Mouse (Mus musculus): ENCODE results near the gene Hoxd4. TPM values are rescaled to one million over a fixed set of nuclear protein-coding genes. Genes with fewer than 3 reads are reported as not detected.

Gene Hoxd4
- total RNA-seq, 4 experiments from 2014 or later = 1.1 to 1.9 (median 1.5) TPM

- no peak for DNase-seq (ENCODE audit: low spot score in 2 of 2)
Measured at GRCm38 (mm10) chr2:74740311-74741091, 28.8 kb downstream of the Hoxd4 start.

DNA sequence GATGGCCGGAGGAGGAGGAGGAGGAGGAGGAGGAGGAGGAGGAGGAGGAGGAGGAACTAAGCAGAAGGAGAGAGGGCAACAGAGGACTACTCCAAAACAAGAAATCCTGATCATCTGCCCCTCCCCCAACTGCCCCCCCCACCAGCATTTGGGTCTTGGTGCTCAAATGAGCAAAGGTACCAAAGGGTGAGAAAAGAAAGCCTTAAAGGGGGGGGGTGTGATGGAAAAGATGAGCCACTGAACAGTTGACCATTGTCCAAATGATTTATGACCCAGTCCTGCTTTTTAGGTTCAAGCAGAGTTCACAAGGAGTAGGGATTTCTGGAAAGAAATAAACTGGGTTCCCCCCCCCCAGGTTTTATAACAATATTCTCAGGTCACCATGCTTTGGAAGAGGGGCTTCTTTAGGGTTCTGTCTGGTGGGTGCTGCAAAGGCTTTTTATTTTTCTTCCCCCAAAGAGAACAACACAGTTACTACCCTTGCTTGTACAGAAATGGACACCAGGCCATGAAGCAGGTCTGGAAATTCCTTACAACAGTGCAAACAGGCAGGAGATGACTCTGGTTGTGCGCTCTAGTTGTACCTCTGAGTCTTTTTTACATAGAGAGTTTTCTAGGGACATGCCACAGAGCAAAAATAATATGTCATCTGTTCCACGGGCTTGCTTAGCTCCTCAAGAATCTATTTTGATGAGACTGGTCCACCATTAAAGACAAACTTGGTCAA lies 29.7 kb downstream of the Hoxd4 start:
- DNase-seq (ENCODE audit: low spot score in 2 of 2) = no peak

DNA sequence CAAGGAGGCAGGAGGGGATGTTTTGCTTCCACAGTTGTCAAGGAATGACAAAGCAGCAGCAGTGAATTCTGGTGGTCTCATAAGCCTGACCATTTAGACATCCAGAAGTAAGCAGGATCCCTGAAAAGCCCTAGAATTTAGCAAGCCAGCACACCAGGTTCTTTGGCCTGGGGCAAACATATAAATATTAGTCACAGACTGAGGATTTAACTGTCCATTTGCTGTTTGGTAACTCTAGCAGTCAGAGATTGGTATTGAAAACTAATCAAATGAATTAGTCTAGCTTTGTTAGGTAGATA lies 30.2 kb downstream of the Hoxd4 start:
- DNase-seq (ENCODE audit: low spot score in 2 of 2) = no peak

DNA sequence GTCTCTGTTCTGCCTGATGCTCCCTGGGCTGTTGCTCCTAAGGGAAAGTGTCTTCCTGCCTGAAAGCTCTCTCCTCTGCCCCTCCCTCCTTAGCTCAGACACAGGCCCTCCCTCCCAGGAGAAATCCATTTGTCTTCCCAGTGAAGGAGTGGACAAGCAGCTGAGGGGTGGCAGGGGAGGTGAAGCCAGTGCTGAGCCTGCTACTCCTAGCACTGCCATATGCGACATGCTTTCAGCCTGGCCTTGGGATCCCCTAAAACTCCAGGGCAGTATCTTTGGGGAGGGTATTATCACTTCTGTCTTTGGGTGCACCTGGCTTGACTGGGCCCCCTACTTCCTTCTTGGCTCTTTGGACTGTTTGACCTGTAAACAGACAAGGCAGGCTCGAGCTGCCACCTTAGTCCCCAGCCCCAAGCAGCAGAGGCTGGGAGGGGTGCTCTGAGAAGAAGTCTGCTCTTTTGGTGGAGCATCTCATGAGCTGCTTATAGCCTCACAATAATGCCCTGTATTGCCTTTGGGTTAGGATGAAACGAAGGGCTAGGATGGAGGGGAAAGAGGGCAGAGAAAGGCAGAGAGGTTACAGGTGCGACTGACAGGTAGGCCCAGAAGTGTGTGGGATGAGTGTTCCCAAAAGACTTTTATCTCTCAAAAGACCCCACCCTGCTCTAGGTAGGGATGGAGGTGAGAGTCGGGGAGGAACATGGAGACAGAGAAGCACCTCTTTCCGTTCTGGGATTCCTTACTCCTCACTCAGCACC lies 34.0 kb downstream of the Hoxd4 start:
- no peak for DNase-seq (ENCODE audit: low spot score in 2 of 2)

GRCm38 (mm10) chr2:74746298-74746921 lies 34.7 kb downstream of the Hoxd4 start:
- DNase-seq (ENCODE audit: low spot score in 2 of 2) = no peak

- no peak for DNase-seq (ENCODE audit: low spot score in 2 of 2)
Measured at GRCm38 (mm10) chr2:74747006-74747405, 35.3 kb downstream of the Hoxd4 start.

GRCm38 (mm10) chr2:74747661-74748141 lies 36.0 kb downstream of the Hoxd4 start:
- no peak for DNase-seq (ENCODE audit: low spot score in 2 of 2)

DNA sequence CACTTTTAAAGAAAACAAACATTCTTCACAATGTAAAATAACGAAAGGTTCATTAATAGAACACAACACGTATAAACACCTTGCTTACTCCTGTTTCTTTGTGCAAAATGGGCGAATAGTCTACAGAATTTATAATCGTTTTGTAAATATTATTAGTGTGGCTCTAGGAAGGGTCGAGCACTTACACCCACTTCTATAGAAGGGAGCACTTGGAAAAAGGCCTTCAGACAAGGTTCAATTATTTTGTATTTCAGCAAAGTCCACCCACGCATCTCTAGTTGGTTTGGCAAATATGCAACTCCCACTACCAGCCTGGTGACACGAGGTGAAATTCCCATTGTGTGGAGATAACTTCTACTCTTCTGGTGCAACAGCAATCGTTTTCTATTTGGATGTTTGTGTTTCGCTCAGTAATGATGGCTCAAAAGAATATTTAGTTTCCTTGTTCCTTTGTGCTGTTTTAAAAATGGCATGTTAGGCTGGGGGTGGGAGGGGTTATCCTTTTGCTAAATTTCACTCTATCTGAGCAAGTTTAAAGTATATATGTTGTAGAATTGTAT lies 36.8 kb downstream of the Hoxd4 start:
- DNase-seq (ENCODE audit: low spot score in 2 of 2) = no peak

DNA sequence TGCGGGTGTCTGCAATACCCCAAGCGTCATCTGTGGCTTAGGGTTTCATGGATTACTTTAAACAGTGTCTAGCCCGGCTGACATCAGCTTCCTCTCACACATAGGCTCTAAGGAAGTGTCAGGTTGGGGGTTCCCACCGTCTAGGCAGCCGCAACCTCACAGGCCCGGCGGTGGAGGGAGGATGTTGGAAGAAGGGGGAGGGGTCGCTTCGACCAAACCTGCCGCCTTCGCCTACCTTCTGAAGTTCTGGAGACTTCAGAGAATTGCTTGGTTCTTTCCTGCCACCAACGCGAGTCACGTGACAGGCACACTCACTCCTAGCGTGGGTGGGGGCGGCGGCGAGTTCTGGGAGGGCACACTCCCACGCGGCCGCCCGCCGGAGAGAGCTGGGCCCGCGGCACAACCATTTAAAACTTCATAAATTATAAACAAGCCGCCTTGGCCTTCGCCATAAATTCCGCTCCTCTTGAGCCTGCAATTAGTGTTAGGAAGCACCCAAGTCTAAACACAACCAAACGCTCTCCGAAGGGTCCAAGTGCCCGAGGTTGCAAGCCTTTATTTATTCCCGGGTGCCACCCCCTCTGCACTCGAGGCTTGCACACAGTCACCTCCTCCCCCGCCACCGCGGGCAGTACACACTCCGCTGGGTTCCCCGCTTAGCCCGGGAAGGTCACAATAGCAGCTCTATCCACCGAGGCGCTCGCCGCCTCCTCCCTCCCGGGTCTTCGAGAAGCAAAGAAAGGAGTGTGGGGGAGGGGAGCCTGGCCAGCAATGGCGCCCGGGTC lies 37.8 kb downstream of the Hoxd4 start:
- DNase-seq (ENCODE audit: low spot score in 2 of 2) = no peak

DNA sequence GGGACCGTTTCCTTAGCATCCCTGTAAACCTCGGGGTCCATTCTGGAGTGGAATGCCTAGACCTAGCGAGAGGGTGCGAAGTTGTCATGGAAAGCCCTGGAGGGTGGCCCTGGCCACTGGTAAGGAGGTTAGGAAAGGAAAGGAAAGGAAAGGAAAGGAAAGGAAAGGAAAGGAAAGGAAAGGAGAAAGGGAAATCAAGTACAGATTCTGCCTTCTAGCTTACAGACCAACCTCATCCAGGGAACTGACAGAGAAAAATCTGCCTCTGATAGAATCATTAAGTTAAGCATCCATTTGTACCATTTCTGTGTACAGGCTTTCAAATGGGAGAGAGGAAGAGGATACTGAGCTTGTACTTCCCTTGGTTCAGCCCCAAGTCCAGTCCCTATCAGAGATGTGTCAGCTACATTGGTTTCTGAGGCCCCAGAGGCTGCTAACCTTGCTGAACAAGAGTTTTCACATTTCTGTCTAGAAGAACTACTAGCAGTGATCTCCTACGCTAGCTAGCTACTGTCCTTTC lies 39.1 kb downstream of the Hoxd4 start:
- DNase-seq (ENCODE audit: low spot score in 2 of 2) = no peak

- DNase-seq (ENCODE audit: low spot score in 2 of 2) = no peak
Measured at GRCm38 (mm10) chr2:74751861-74752260, 40.1 kb downstream of the Hoxd4 start.

DNA sequence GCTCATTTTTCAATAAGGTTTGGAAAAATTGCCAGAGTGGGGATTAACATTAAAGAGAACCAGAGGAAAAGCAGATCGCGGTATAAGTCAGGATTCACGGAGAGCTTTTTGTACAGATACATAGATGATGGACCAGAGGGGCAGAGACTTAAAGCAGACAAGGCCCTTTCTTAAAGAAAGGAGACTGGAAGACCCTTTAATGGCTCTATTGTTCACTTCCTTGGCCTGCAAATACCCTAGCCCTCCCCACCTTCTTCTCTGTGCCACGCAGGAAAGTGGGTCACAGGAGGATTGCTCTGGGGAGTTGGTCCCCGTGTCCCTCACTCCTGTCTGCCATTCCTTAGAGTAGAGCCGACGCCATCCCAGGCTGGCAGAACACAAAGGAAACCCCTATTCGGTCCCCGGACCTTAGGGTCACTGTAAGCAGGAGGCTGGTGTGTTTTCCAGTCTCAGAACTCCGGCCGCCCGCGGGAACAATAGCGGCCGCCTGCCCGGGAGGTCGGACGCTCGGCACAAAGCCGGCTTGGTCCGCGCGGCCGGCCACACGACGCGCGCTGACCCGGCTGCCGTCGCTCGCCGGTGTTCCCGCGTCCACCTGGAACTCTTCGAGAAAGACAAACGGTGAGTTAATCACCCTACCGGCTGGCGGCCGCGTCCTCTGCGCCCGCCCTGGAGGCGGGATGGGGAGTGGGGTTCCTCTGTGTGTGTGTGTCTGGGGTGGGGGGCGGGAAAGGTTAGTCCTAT lies 40.9 kb downstream of the Hoxd4 start:
- DNase-seq (ENCODE audit: low spot score in 2 of 2) = no peak

- DNase-seq (ENCODE audit: low spot score in 2 of 2) = no peak
Measured at GRCm38 (mm10) chr2:74753175-74753523, 41.4 kb downstream of the Hoxd4 start.

- DNase-seq (ENCODE audit: low spot score in 2 of 2) = no peak
Measured at GRCm38 (mm10) chr2:74753711-74754110, 42.0 kb downstream of the Hoxd4 start.

- DNase-seq (ENCODE audit: low spot score in 2 of 2) = no peak
Measured at GRCm38 (mm10) chr2:74760146-74760545, 48.4 kb downstream of the Hoxd4 start.

DNA sequence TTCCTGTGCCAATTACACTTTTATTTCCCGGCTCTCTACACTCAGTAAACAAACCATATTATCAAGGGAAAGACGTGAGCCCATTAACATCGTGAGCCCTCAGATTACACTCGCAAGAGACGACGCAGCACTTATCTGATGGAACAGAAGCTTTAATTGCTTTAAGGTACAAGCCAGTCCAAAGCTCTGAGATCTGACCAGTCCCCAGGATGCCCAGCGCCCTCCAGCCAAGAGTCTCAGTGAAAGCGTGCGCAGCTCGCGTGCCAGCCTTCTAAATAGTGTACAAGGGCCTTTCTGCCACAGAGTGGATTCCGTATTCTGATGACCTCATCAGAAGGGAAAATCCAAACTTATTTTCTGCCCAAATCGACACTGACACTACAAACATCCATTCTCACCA lies 50.2 kb downstream of the Hoxd4 start:
- no peak for DNase-seq (ENCODE audit: low spot score in 2 of 2)

GRCm38 (mm10) chr2:74762522-74763244 lies 51.0 kb downstream of the Hoxd4 start, which contains the start of gene Hoxd1:
Gene Hoxd1 (plus strand): TSS chr2:74762980.
- peak in 1 of 2 experiments; percentile 9 for DNase-seq (ENCODE audit: low spot score in 2 of 2)

DNA sequence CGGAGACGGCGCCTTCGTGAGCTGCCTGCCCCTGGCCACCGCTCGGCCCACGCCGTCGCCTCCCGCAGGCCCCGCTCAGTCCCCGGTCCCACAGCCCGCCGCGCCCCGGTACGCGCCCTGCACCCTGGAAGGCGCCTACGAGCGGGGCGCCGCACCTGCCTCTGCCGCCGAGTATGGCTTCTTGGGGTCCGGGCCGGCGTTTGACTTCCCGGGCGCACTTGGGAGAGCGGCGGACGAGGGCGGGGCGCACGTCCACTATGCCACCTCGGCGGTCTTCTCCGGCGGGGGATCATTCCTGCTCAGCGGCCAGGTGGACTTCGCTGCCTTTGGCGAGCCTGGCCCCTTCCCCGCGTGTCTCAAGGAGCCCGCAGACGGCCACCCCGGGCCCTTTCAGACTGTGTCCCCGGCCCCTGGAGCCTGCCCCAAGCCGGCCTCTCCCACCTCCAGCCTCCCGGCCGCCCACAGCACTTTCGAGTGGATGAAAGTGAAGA lies 51.6 kb downstream of the Hoxd4 start:
- no peak for DNase-seq (ENCODE audit: low spot score in 2 of 2)

DNA sequence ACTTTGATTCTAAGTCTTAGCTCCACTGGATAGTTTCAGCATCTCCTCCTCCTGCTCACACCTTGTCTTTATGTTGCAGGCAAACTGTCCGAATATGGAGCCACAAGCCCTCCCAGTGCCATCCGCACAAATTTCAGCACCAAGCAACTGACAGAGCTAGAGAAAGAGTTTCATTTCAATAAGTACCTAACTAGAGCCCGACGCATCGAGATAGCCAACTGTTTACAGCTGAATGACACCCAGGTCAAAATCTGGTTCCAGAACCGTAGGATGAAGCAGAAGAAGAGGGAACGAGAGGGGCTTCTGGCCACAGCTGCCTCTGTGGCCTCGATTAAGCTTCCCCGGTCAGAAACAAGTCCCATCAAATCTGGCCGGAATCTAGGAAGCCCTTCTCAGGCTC lies 52.2 kb downstream of the Hoxd4 start:
- DNase-seq (ENCODE audit: low spot score in 2 of 2) = no peak

Measured in gastrocnemius, adult 8-10 months (tissue).